Mouse (Mus musculus) v-Abl transformed pro-B cells (cell line): Measurements from ENCODE around the gene Arhgef17.

Experiments
- in situ Hi-C, 2 experiments: fragments of 400-800 bp; cut with MboI; formaldehyde crosslinking; loops; one replicate each; pipeline ENCODE4 v1.15.1; 2025; ENCODE audit not compliant: unreplicated experiment in 2 of 2

Arhgef17 gene

GRCm38 (mm10) chr7:100944738-100945137, 12.8 kb upstream of the Arhgef17 start:
- in situ Hi-C loops = no loop called here

- in situ Hi-C loops = no loop called here
Measured at GRCm38 (mm10) chr7:100944306-100944705, 12.4 kb upstream of the Arhgef17 start.

- in situ Hi-C loops = no loop called here
Measured at GRCm38 (mm10) chr7:100942789-100943615, 11.1 kb upstream of the Arhgef17 start.

DNA sequence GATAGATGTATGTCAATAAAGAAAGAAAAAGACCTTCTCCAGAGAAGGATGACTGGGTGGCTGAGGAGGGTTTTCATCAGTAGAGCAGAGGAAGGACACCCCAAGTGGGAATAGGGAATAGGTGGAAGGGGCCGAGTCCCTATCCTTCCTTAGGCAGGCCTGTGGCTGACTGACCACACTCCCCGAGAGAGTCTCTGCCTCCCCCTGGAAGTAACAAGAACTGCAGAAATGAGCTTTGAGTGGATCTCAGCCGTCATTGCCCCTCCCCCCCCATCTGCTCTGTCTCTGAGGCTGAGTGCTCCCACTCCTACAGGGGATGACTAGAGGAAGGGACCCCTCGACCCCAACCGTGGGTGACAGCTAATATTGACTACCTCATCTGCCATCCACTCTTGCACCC, 9.3 kb upstream of the Arhgef17 start:
- in situ Hi-C loops = no loop called here

- in situ Hi-C loops = no loop called here
Measured at GRCm38 (mm10) chr7:100938106-100938505, 6.2 kb upstream of the Arhgef17 start.

DNA sequence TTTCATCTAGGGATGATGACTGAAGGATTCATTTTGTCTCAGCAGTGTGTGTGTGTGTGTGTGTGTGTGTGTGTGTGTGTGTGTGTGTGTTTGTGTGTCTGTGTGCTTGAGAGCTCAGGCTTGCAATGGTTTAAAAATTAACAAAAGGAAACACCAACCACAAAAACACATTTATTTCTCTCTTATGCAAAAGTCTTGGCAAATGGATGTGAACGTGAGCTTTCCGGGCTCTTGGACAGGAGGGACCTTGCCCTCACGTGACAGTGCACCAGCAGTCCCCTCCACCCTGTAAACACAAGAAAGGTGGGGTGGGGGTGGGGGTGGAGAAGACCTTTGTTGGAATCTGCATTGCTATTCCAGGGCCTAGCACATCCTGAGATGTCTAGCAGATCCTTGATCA, 5.6 kb upstream of the Arhgef17 start:
- in situ Hi-C loops = no loop called here

GRCm38 (mm10) chr7:100933520-100933919, 1.6 kb upstream of the Arhgef17 start:
- in situ Hi-C loops = no loop called here

DNA sequence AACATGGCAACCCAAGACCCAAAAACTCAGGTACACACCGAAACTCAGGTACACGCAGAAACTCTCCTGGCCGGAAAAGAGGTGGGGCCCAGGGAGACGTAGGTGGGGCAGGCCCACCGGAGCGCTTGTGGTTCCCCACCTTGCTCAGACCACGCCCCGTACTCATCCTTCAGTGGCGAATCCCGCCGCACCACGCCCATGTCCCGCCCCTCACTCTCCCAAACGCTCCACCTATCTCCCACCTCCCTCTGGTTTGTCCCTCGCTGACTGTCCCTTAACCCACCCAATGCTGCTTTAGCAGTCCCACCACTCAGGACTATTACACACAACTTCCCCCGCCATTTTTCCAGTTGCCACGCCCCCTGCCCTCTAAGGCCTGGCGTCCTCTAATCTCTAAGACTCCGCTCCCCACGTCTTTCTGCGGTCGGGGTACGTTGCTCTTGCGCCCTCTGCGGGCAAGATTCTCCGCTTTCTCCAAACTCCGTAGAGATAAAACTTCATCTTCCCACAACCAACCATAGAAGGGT, 637 bp upstream of the Arhgef17 start:
- in situ Hi-C loops = no loop called here

DNA sequence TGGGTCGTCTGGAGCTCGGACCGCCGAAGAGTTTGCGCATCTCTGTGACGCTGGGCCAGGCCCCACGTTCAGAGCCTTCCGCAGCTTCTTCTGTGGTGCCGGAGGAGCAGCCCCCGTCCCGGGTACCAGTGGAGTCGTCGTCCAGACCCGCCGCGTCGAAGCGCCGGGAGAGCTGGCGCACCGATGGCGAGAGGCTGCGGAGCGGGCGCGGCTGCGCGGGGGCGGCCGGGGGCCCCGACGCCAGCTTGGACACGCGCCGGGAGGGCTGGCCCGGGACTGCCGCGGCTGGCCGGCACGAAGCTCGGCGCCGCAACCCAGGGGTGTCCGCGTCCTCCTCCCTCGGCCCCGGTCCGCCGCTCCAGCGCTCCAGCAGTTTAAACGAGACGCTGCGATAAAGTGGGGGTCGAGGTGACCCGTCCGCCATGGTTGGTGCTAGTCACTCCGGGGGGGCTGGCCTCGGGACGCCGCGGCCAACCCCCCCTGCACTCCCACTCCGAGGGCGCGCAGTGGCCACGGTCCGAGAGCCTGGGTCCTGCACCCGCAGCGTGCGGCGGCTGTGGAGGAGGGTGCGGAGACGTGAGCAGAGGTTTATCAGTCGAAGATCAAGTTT, 486 bp downstream of the Arhgef17 start:
- in situ Hi-C loops = no loop called here

GRCm38 (mm10) chr7:100930619-100931315, 1.1 kb downstream of the Arhgef17 start:
- in situ Hi-C loops = no loop called here

DNA sequence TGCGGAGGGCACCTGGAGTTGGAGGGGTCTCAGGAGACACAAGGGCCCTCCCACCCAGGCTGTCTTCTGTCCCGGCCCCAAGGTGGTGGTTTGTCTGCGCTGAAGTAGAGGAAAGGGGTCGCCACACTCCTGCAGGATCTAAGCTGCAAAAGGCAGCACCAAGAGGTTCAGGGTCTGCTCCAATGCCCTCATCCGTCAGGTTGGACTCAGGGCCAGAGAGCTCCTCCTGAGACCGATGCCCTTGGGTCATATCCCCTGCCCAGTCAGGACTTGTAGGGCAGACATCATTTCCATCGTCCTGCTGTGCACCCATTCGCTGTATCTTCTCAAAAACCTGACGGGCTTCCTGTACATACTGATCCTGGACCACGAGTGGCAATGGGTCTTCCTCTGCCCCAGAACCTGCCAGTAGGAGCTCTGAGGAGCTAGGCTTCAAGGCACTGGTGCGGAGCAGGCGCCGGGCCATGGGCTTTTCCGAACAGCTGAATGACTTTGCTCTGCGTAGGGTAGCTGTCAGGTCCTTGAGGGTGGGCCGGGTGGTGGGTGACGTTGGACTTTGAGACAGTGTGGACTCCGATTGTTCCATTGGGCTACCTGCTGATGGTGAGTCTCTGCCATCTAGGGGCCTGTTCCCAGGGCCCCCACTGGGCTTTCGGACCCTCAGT, 2.1 kb downstream of the Arhgef17 start:
- in situ Hi-C loops = no loop called here

- in situ Hi-C loops = no loop called here
Measured at GRCm38 (mm10) chr7:100928456-100928855, 3.5 kb downstream of the Arhgef17 start.

GRCm38 (mm10) chr7:100927287-100928000, 4.5 kb downstream of the Arhgef17 start:
- in situ Hi-C loops = no loop called here

DNA sequence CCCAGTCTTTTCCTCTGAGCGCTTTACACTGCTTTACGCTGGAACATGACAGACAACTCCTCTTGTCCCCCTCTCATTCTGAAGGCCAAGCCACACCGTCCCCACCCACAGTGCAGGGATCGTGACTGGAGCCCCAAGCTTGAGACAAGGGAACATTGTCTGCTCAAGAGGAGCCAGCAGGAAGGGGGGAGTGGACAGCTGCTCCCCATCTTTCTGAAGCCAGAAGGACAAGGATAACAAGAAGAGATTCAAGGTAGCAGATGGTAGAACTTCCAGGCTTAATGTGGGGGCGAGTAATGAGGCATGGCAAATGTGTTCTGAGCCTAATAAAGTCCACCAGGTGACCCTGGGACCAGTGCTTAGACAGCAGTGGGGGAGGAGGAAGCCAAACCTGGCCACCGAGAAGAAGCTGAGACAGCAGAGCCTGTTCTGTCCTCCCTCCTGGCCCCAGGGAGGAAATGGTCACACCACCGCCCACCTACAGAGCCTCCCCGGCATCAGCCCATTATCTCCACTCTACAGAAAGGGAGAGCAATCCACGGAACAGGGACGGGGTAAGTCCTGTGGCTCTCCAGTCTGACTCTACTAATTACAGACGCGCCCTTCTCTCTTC, 5.5 kb downstream of the Arhgef17 start:
- in situ Hi-C loops = no loop called here

- in situ Hi-C loops = no loop called here
Measured at GRCm38 (mm10) chr7:100924674-100925445, 7.0 kb downstream of the Arhgef17 start.

- in situ Hi-C loops = no loop called here
Measured at GRCm38 (mm10) chr7:100924200-100924599, 7.7 kb downstream of the Arhgef17 start.

DNA sequence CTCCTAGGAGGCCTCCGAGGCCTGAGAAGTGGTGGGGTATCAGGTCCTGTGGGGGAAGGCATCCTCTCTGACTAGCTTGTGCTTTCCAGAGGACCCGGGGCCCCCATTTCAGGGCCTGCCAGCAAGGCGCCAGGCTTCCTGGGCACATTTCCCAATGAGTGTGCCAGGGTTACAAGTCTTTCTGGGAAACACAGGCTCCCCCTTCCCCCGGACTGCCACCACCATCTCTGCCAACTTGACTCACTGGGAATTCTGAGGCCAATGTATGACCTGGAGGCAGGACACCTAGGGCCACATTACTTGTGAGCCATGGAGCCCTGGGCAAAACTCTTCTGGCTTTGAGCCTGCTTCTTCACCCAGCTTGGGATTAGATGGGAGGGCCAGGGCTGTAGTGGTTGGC, 9.0 kb downstream of the Arhgef17 start:
- in situ Hi-C loops = no loop called here

DNA sequence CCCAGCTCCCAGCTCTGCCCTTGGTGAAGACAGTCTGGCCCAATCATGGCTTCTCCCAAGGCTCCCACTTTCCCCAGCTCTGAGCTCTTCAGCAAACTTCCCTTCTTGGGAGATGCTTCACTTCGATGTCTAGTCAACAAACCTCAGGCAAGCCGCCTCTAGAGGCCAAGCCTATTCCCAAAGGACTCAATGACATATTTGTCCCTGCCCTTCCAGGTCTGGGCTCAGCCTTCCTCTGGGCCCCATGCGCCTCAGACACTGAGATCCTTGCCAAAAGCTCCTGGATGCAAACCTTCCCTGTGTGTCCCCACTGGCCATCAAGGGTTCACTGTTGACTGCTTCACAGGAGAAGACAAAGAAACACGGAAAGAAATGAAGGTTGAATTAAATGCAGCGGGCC, 10.6 kb downstream of the Arhgef17 start:
- in situ Hi-C loops = no loop called here

- in situ Hi-C loops = no loop called here
Measured at GRCm38 (mm10) chr7:100919809-100920107, 12.1 kb downstream of the Arhgef17 start.
